Mouse (Mus musculus) kidney, adult 10 weeks (tissue): ENCODE measurements around the gene Mcu. TPM values are rescaled to one million over a fixed set of nuclear protein-coding genes. Genes with fewer than 3 reads are reported as not detected.

ENCODE experiments used
- polyA plus RNA-seq: library from polyadenylated mRNA; stranded (reverse); fragments of 350-450 nt; fragmentation: Illumina TruSeq; extraction: RNeasy Lipid Tissue Mini Kit (QIAGEN cat#74804); gene quantifications from one replicate; pipeline ENCODE4 v1.2.3, GENCODE M21; 2014; ENCODE audit warnings: low read depth, low replicate concordance

Gene Mcu
- 15.6 TPM for polyA plus RNA-seq

DNA sequence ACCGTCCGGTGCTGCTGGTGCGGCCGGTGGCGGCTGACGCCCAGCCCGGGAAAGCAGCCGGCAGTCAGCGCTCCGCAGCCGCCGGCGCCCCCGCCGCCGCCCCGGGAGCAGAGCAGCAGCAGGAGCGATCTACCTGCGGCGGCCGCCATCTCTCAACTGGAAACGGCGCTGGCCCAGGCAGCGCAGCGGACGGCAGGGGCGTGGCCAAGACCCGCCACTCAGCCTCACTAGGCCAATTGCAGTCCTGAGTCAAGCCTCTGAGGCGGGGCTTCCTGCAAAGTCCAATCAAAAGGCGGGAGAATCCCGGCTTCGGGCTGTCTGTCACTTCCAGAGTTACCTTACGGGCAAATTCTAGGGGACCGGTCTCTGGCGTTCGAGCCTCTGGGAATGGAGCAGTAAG is at the start of gene Mcu:
Gene Mcu (minus strand): TSS at position 171 of the 400 bp plus-strand sequence.

DNA sequence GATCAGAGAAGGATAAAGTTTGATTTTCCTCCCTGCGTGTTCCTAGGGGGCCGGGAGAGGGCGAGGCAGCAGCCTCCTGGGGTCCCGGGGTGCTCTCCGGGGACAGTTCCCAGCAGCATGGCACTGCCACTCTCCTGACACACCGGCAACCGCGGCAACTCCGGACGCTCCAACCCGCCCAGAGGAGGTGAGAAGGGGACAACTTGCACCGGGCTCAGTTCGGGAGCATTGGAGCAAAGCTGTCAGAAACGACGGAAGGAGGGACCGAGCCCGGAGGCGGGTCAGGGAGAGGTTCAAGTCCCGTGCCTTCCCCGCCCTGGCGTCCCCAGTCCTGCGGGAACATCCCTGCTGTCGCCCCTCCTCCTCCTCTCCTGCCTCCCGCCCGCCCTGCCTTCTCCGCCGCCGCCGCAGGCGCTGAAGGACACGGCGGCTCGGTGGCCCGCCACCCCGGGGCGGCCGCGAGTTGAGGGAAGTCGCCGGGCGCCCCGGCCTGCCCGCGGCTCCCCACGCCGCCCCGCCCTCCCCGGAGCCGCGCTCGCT is 441 bp downstream of the Mcu start, which contains the start of gene Gm10322:
Gene Gm10322 (plus strand): TSS at position 83 of the 540 bp plus-strand sequence.

DNA sequence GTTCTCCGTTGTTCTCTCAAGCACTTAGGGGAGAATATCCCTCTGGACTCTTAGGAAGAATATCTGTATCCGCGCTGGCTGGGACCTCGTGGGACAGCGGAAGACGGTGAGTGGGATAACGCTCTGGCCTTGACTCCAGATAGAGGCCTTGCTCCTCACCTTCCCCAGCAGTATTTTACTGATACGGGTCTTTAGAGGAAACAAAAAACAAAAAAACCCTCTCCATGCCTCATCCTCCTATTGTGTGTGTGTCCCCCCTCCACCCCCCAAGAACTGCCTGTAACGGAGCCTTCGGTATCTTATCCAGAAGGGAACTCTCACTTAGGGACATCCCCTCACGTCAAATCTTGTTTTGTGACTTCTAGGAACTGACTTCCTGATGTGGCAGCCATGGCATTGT is 174.8 kb downstream of the Mcu start, which contains the start of gene Oit3:
Gene Oit3 (minus strand): TSS at position 44 of the 400 bp plus-strand sequence.

DNA sequence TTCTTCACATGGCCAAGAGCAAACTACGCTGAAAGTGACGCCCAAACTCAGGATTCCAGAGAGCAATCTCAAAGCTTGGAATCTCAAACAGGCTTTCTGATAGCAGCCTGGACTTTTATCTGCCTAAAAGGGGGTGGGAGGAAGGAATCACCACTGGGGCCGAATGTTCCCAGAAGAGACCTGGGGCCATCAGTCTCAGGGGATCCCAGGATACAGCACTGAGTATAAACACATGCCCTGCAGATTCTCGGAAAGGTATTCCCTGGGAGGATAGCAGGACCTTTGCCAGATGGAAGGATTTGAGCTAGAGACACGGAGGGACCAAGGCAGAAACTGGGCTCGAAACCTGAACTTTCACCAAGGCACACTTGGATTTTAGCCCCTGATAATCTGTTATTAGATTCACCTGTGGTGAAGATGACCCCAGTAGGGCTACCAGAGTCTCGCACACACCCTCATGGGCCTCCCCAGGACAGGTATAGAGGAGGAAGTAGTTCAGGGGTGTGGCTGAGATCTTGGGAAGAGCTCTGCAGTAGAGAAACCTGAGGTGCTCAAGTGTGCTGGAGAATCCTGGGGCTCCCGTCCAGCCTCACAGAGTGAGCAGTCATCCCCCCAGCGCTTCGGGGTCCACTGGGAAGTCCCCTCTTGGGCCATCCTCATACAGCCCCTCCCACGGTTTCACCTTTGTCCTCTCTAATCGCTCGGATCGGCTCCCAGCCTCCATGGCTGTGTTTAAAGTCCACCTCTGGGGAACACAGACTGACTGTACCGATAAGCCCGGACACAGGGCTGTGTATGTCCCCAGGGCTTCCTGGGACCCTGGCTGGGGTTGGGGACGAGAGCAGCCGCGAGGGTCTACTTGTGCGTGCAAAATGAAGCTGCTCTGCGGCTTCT is 213.3 kb downstream of the Mcu start, which contains the start of gene Pla2g12b:
Gene Pla2g12b (plus strand): TSS at position 762 of the 894 bp plus-strand sequence.

Other genes starting within 250 kb of the Mcu start
- 19.5 TPM for gene Gm10273, start 221.1 kb downstream of the Mcu start, polyA plus RNA-seq
- gene Pla2g12b, start 213.0 kb downstream of the Mcu start, polyA plus RNA-seq = not detected
- gene Oit3, start 174.9 kb downstream of the Mcu start, polyA plus RNA-seq = not detected
- gene Gm10322, start 629 bp downstream of the Mcu start, polyA plus RNA-seq = not detected
- gene Micu1, start 85.8 kb upstream of the Mcu start, polyA plus RNA-seq = 45.5 TPM